Mouse (Mus musculus) layer of hippocampus, postnatal 36 days (tissue): ENCODE results near the gene Gna12. TPM values are rescaled to one million over a fixed set of nuclear protein-coding genes. Genes with fewer than 3 reads are reported as not detected.

Experiments
- DNase-seq, 2 experiments: peaks; one replicate each; pipeline ENCODE4 v3.0.0; 2022
- total RNA-seq, 2 experiments: library from RNA; stranded (reverse); gene quantifications; 2 replicates each; pipeline ENCODE4 v1.2.3; 2021

The Gna12 gene
- total RNA-seq, 2 experiments from 2014 or later = 94.9 to 97.7 TPM

GRCm38 (mm10) chr5:140827413-140827812 is 2.8 kb downstream of the Gna12 start:
- DNase-seq = no peak

DNA sequence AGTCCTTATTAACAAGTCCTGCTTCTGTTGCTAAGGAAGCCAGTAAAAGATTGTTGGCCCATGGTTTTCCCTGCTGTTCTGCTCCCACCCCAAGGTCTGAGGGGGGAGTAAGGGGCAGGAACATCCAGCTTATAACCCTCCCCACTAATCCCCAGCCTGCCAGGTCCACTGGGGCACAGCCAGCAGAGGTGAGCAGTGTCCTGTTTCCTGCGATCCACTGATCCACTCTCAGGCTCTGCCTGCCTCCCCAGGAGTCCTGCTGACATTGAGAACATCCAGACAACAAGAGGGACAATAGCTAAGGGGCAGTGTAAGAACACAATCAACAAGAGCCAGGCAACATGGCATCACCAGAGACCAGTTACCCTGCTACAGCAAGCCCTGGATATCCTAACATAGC is 3.4 kb downstream of the Gna12 start:
- DNase-seq = no peak

- DNase-seq = no peak
Measured at GRCm38 (mm10) chr5:140826118-140826517, 4.1 kb downstream of the Gna12 start.

- no peak for DNase-seq
Measured at GRCm38 (mm10) chr5:140824126-140824525, 6.1 kb downstream of the Gna12 start.

GRCm38 (mm10) chr5:140823386-140823785 is 6.8 kb downstream of the Gna12 start:
- DNase-seq = no peak

DNA sequence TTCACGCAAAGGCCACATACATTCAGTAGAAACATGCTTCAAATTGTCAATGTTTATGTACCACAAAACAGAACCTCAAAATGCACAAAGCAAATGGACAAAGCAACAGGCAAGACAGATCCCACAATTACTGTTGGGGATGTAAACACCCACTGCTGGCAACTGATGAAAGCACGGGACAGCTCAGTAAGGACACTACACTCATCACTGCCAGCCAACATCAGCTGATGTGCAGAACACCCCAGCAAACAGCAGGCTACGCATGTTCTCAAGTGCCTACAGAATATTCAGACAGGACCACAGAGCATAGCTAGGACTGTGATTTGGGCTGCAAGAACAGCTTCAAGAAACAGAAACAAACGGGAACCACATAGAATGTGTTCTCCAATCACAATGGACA is 8.3 kb downstream of the Gna12 start:
- no peak for DNase-seq

DNA sequence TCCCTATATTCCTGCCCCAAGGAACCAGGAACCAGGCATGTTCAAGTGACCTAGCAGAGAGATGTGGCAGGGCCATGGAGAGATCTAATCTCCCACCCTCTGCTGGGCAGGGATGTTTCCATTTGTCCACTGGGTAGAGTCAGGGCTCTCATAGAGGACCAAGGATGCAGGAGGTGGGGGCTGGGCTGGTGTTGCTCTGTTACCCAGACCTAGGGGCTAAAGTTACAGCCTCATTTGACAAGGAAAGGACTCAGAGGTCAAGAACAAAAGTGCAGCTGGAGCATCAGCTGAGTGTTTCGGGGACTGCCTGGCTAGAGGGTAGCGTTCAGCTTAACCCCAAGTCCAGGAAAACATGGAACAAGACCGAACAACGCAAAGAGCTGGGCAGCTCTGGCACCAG is 9.7 kb downstream of the Gna12 start:
- no peak for DNase-seq

GRCm38 (mm10) chr5:140819594-140819993 is 10.6 kb downstream of the Gna12 start:
- no peak for DNase-seq

GRCm38 (mm10) chr5:140818482-140819076 is 11.7 kb downstream of the Gna12 start:
- DNase-seq = no peak

DNA sequence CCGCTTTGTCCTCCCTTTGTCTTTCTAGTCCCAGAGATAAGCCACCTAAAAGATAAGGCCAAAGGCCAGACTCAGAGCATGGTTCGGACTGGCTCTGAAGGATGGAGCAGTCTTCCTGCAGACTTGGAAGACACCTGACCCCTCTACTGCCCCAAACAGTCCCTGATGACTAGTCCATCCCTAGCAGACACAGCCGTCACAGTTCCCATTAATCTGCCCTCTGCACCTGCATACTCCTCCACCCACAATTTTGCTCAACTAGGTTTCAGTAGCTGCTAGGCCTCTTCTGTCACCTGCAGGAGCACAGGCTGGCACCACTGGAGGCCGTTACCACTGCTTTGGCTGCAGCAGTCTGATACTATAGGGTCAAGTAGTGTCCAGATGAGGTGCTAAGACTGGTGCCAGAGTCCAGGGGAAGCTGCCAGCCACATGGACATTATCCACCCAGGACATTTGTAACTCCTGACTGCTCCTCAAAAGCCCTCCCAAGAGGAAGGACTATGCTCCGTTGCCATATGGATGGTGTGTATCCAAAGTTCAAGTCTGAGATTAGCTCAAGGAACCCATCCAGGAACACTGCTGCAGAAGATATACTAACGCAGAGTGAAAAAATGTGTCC is 13.2 kb downstream of the Gna12 start:
- DNase-seq = no peak

DNA sequence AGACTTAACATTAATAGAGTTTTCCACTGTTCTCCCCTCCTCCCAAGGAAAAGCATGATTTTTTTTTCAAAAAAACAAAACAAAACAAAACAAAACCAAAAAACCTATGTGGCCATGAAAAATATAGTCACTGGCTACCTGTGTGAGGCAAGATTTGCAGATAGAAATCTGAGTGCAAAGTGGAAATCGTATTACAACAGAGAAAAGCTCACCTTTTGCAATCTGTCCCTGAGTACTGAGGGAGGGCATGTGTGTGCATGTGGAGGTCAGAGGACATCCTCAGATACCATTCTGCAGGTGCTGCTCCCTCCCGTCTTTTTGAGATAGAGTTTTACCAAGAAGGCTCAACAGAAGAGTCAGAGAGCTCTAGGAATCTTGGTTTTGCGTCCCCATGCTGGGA is 14.2 kb downstream of the Gna12 start:
- DNase-seq = no peak

GRCm38 (mm10) chr5:140815059-140815728 is 15.0 kb downstream of the Gna12 start:
- DNase-seq = no peak

DNA sequence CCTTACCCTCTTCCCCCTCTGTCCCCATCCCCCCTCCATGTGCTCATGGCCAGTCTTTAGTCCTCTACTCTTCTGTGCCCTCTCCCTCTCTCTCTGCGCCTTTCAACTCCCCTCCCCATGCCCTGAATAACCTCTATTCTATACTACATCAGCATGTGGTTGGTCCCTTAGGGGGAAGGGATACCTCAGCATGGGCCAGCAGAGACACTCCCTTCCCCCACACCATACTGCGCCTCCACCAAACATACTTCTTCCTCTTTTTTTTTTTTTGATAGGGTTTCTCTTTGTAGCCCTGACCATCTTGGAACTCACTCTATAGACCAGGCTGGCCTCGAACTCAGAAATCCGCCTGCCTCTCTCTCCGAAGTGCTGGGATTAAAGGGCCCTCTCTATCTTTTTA is 15.8 kb downstream of the Gna12 start:
- no peak for DNase-seq

DNA sequence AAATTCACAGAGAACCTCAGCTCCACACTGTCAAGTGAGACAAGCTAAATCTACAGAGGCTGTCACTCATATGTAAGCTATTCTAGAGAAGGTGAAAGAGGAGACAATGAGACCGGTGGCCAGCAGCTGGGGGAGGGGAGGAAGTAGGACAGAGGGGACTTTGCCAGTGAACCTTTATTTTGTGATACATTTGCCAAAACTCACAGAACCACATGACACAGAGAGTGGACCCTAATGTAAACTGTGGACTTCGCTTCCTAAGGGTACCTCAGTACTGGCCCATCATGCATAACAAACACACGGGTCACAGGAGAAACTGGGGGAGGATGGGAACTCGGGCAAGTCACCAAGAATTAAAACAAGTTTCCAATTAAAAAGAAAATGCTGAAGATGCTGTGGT is 17.5 kb downstream of the Gna12 start:
- no peak for DNase-seq

- no peak for DNase-seq
Measured at GRCm38 (mm10) chr5:140812063-140812462, 18.2 kb downstream of the Gna12 start.

DNA sequence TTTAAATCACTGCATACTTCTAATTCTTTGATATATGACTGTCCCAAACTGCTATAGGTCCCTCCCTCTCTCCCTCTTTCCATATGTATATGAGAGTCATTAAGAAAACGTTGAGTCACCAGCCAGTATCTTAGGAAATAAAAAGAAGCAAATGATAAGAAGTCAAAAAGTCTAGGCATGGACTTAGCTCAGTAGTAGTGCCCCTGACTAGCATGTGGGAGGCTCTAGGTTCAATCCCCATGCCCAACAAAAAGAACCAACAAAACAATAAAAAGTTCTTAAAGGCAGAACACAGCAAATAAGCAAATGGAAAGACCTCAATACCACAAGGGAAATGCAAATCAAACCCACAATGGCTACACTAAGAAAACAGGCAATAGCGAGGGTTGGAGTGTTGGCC is 18.8 kb downstream of the Gna12 start:
- no peak for DNase-seq

GRCm38 (mm10) chr5:140806939-140807338 is 23.3 kb downstream of the Gna12 start:
- no peak for DNase-seq

DNA sequence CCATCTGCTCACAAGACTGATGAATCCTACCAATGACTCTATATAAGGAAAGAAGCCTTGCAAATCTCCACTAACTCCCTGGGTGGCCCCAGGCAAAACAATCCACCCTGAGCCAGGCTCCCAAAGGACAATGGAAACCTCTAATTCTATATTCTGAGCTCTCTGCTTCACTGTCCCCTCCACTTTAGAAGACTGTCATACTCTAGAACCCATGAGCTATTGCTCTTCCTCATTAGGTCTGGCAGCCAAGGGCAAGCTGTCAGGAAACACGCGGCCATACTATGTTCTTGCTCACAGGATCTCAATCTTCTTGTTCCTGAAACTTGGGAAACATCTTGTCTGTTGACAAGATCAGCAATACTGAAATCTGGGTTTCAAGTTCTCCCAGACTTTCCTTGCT is 24.0 kb downstream of the Gna12 start:
- DNase-seq = no peak

GRCm38 (mm10) chr5:140801782-140802181 is 28.4 kb downstream of the Gna12 start:
- DNase-seq = no peak

GRCm38 (mm10) chr5:140800288-140800923 is 29.8 kb downstream of the Gna12 start:
- DNase-seq = no peak

GRCm38 (mm10) chr5:140799190-140799589 is 31.0 kb downstream of the Gna12 start:
- DNase-seq = no peak

GRCm38 (mm10) chr5:140798775-140799174 is 31.5 kb downstream of the Gna12 start:
- DNase-seq = no peak

DNA sequence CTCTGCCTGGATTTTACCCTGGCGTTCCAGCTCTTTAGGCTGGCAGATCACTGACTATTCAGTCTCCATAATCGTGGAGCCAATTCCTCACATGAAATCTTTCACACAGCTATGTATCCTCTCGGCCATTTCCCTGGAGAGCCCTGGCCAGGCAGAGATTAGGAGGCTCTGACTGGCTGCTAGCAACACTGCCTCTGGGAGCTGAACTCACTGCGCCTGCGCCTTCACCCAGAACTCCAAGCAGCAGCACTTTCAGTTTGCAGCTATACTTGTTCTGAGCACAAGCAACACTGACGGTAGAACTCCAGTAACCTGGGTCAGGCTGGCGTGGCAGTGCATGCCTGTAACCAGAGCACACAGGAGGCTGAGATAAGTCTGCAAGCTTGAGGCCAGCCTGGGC is 32.1 kb downstream of the Gna12 start:
- no peak for DNase-seq

DNA sequence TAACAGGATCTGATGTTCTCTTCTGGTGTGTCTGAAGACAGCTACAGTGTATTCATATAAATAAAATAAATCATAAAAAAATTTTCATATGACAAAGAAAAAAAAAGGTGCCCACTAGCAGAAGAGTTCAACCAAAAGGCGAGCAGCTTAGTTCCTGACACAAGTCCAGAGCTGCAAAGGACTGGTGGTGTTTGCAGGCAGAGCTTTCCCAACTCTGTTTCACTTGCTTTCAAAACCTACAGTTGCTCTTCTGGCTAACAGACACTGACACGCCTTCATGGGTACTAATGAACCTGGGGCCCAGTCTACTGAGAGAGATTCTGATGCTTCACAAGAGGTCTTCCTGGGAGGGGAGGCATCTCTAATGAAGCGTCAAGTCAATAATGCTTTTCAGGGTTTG is 34.2 kb downstream of the Gna12 start:
- DNase-seq = no peak
